Mouse (Mus musculus) ovary, postnatal 36 days (tissue): ENCODE results near the gene Ablim1.

Experiments
- DNase-seq: peaks from one replicate; pipeline ENCODE4 v3.0.0; 2022; ENCODE audit warnings: low spot score, mixed read lengths

The Ablim1 gene

DNA sequence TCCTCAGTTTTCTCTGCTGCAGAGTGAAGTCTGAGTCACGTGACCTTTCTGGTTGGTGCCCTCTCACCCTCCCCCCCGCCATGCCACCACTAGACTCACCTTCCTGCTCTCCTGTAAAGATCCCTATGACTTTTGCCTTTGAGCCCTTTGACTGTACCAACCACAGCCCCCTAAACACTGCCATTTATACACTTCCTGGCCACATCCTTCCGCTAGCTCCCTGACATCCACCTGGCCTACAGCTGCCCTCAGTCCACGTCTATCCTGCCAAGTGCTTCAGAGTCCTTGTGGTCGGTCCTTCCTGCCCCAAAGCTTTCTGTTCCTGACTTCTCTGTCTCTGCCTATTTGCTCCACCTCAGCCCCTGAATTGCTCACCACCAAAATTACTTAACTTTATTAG lies 29.1 kb upstream of the Ablim1 start:
- DNase-seq, result no peak

- no peak for DNase-seq
Measured at GRCm38 (mm10) chr19:57340900-57341742, 26.4 kb upstream of the Ablim1 start.

DNA sequence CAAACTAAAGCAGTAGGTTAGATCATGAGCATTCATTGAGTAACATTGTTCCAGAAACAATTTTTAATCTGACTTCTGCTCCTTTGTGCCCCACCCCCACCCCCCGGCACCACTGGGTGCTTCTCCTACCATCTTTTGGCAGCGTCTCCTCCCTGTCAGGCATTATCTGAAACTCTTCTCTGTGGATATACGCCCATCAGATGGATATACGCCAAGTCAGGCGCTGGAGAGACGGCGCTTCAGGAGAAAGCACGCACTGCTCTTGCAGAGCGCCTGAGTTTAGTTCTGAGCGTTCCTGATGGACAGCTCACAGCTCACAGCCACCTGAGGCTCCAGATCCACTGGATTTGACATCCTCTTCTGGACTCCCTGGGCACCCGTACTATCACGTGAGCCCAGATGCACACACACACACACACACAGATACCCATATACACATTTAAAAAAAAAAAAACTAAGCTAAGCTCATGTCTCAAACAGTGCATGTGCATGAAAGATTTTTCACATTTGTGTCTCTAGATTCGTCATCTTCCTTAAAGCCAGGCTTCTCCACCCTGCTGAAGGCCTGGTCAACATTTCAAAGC lies 24.7 kb upstream of the Ablim1 start:
- DNase-seq, result no peak

DNA sequence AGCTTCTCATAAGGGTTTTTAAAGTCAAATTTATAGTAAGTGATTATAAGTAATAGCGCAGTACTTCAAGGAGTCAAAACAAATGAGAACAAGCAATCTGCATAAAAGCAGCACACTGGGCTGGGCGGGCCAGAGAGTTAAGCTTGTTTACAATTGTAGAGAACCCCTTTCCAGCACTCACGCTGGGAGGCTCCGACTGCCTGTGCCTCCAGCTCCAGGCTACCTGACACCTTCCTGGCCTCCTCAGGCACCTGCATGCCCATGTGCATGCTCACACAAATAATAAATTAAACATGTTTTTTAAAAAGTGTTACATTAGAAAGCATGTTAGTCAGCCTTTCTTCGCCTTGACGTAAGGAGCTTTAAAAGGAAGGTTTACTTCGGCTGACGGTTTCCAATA lies 20.4 kb upstream of the Ablim1 start:
- no peak for DNase-seq

DNA sequence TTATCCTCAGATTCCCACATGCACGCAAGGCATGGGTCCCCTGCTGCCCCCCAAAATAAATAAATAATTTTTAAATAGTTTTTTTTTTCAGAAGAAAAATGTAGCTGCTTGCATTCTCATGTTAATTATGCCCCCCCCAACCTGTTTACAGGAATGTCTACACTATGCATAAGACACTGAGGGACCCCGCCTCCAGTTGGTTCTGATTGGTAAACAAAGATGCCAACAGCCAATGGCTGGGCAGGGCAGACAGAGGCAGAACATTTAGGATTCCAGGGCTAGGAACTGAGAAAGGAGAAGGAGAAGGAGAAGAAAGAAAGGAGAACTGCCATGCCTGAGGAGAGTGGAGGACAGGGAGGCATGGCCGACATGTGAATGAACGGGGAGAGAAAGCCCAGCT lies 18.6 kb upstream of the Ablim1 start:
- DNase-seq, result no peak

DNA sequence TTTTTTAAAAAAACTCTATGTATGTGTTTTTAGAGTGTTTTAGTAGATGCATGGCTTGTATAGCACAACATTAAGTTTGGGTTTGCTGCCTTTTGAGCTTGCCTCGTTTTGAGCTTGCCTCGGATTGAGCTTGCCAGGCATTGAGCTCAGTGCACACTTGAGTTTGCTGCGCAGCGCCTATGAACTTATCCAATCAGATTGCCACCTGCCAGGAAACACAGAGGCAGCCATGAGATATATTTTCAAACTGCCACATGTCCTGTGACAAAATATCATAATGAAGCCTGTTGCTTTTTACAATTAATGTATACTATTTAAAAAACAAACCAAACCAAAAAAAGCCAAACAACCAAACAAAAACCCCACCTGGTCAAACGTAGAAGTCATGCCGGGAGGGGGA lies 16.5 kb upstream of the Ablim1 start:
- DNase-seq, result no peak

- no peak for DNase-seq
Measured at GRCm38 (mm10) chr19:57330309-57330708, 15.6 kb upstream of the Ablim1 start.

GRCm38 (mm10) chr19:57328792-57329191 lies 14.1 kb upstream of the Ablim1 start:
- DNase-seq, result no peak

DNA sequence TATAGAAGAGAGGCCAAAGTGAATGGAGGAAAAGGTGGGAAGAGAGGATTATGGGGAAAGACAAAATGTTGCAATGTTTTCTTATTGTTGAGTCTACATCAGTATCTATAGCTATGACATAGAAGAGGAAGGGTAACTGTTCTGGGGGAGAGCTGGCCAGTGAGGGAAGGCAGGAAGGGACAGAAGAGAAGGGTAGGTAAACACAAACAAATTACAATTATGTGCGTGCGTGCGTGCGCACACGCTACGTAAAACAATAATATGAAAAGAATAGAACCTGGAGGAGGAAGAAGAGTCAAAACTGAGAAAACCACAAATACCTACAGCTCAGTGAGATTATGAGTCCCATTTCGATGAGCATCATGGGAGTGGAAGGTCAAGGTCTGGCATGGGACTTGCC lies 13.6 kb upstream of the Ablim1 start:
- no peak for DNase-seq

DNA sequence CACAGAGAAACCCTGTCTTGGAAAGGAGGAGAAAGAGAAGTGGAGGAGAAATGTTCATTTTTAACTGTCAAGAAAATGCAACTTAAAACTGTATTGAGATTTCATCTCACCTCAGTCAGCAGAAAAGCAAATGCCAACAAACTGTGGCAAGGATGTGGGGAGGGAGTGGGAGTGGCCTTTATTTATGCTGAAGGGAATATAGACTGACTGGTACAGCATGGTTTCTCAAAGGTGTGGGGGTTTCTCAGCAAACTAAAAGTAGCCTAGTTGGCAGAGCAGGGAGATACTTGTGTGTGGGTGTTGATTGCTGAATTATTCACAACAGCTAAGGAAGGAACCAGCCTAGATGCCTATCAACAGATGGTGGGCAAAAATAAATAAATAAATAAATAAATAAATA lies 13.0 kb upstream of the Ablim1 start:
- no peak for DNase-seq

GRCm38 (mm10) chr19:57325748-57326300 lies 11.1 kb upstream of the Ablim1 start:
- peak; percentile 51 for DNase-seq

DNA sequence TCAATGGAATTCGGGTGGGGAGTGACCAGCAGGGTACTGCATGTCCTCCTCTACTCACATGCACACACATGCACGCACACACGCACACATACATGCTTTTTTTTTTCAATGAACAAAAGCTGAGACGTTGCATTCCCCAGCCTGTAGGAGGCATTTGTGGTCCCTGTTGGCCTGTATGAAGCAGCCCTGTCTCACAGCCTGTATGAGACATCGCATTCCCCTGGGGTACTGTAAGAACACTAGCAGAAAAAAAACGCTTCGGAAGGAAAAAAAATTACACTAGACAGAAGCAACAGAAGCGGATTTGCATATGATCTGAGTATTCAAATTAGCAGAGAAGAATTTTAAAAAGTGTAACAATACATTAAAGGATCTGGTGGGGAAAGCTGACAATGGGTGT lies 8.4 kb upstream of the Ablim1 start:
- DNase-seq, result no peak

- no peak for DNase-seq
Measured at GRCm38 (mm10) chr19:57322491-57322890, 7.8 kb upstream of the Ablim1 start.

DNA sequence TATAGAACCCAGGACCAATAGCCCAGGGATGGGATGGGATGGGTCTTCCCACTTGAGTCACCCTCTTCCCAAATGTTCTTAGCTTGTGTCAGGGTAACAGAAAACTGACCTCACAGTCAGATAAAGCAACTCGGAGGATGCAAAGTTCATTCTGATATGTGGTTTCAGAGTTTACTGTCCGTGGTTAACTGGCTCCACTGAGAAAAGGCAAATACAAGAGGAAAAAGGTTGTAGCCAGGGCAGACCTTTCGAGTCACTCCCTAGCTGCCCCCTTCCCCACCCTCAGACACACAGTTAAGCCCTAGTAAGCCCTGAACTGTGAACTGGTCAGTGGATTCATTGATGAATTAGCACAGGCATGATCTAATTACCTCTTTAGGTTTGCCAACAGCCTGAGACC lies 7.1 kb upstream of the Ablim1 start:
- DNase-seq, result no peak

DNA sequence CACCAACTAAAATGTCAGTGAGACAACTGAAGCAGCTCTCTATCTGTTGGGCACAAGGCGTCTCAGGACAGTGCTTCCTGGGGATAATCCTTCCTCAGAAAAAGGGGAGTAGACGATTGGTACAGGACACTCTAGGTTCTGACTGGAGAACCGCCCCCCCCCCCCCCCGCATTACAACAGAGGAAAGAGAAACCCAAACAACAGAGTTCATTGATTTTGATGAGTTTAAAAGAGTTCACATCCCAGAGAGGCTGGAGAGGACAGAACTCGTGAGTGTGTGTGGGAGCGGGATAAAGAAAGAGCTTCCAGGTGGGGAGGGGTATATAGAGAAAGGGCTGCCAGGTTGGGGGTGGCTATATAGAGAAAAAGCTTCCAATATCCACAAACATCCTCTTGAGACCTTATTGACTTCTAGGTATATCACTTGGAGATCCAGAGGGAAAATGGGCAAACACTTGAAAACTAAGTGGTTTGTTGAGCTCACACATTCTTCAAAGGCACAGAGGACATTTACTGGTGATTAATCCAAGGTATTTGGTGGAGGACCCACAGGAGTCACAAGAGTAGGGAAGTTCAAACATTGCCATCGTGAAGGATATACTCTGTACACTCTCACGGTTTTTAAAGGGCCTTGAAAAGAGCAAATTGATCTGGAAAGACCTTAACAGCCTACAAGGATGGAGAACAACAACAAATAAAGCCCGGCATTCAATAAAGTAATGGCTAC lies 6.1 kb upstream of the Ablim1 start:
- no peak for DNase-seq

DNA sequence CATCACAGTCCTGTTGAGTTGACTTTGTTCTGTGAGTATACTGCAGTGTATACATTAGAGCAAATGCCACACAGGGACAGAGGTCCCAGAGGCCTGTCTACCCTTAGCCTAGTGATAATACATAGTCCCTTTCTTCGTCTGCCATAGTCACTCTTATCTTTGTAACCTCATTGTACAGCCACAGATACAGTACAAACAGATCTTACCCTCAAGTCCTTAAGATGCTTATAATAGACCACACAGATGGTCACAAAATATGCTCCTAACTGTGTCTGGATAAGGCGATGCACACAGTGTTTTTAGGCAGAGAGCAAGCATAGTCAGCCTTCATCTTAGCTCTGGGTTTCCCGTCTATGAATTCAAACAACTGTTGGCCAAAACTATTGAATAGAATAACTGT lies 1.9 kb upstream of the Ablim1 start:
- DNase-seq, result no peak

GRCm38 (mm10) chr19:57315013-57315565 lies 370 bp upstream of the Ablim1 start:
- no peak for DNase-seq

GRCm38 (mm10) chr19:57313891-57314345 lies 801 bp downstream of the Ablim1 start:
- DNase-seq, result no peak

DNA sequence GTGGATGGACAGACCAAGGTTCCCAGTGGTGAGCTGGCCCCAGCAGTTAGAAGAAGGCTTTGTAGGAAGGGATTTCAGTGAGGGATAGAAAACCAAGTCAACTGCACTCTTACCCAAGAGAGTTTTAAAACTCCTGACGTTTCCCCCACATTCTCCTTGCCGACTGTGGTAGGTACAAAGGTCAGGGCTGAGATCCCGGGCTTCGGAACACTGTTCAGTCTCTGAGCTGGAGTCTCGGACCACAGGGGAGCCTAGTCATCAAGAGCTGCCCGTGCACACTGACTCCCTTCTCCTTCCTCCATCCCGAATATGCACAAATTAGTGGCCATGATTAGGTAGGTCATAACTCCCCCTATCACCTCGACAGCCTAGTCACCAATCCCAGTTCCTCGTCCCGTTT lies 1.5 kb downstream of the Ablim1 start:
- no peak for DNase-seq

DNA sequence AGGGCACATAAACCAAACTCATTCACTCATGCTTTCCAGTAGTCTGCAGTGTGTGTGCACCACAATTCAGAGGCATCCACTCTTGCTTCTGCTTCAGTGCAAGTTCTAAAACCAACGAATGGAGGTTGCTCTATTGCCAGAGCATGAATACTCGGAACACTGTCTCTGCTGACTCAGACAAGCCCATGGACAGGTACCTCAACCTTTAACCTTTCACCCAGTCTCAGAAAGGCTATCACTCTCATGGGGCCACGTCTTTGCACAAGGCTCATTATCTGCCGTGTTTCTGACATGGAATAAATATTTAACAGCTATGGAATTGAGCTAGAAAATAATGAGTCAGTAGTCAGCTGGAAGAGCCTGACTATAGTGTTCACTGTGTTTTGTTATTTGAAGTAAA lies 4.7 kb downstream of the Ablim1 start:
- DNase-seq, result no peak

- no peak for DNase-seq
Measured at GRCm38 (mm10) chr19:57306601-57307000, 8.1 kb downstream of the Ablim1 start.

GRCm38 (mm10) chr19:57305972-57306371 lies 8.7 kb downstream of the Ablim1 start:
- DNase-seq, result no peak
